Mouse (Mus musculus): ENCODE results near the gene Pin1rt1.

The Pin1rt1 gene

GRCm38 (mm10) chr2:104716279-104716678, at the start of gene Pin1rt1:
Gene Pin1rt1, minus strand, starts transcription at chr2:104716379.
- Histone ChIP-seq H3K9me3 (ENCODE audit: low read length) (no peaks in the 10 kb centered on the region), H3K27me3 (ENCODE audit: insufficient read depth, low read length) (peaks cover 6% of the 10 kb centered on the region), H3K4me3 (replicated peaks; ENCODE audit: low read length) (no peak within 1 kb of the TSS), H3K36me3 (ENCODE audit: insufficient read depth, low read length) (no peaks in the 10 kb centered on the region), H3K4me1 (replicated peaks; ENCODE audit: low read depth, low read length) (peaks cover 12% of the 10 kb centered on the region)
- TF ChIP-seq NANOG (IDR thresholded peaks at IDR 0.05; ENCODE audit: borderline replicate concordance, low read length) (no peak), CTCF (conservative IDR thresholded peaks at IDR 0.05; ENCODE audit: low read length) (no peak), POU5F1 (IDR thresholded peaks at IDR 0.05; ENCODE audit: borderline replicate concordance, low read length) (no peak)

GRCm38 (mm10) chr2:104764018-104764417, 47.8 kb upstream of the Pin1rt1 start:
- Histone ChIP-seq H3K27me3 (ENCODE audit: insufficient read depth, low read length) (no peaks in the 10 kb centered on the region), H3K4me1 (replicated peaks; ENCODE audit: low read depth, low read length) (peaks cover 4% of the 10 kb centered on the region; the same call in 1 of the 2 replicates), H3K4me3 (replicated peaks; ENCODE audit: low read length) (no peak overlapping the region), H3K9me3 (ENCODE audit: low read length) (no peaks in the 10 kb centered on the region), H3K36me3 (ENCODE audit: insufficient read depth, low read length) (peaks cover 47% of the 10 kb centered on the region)
- TF ChIP-seq CTCF (conservative IDR thresholded peaks at IDR 0.05; ENCODE audit: low read length) (no peak), NANOG (IDR thresholded peaks at IDR 0.05; ENCODE audit: borderline replicate concordance, low read length) (no peak), POU5F1 (IDR thresholded peaks at IDR 0.05; ENCODE audit: borderline replicate concordance, low read length) (no peak)

- Histone ChIP-seq H3K9me3 (ENCODE audit: low read length) (no peaks in the 10 kb centered on the region), H3K27me3 (ENCODE audit: insufficient read depth, low read length) (no peaks in the 10 kb centered on the region), H3K4me1 (replicated peaks; ENCODE audit: low read depth, low read length) (peaks cover 4% of the 10 kb centered on the region; the same call in 1 of the 2 replicates), H3K36me3 (ENCODE audit: insufficient read depth, low read length) (peaks cover 40% of the 10 kb centered on the region), H3K4me3 (replicated peaks; ENCODE audit: low read length) (no peak overlapping the region)
- TF ChIP-seq POU5F1 (IDR thresholded peaks at IDR 0.05; ENCODE audit: borderline replicate concordance, low read length) (no peak), CTCF (conservative IDR thresholded peaks at IDR 0.05; ENCODE audit: low read length) (no peak), NANOG (IDR thresholded peaks at IDR 0.05; ENCODE audit: borderline replicate concordance, low read length) (no peak)
Measured at GRCm38 (mm10) chr2:104763134-104763703, 47.0 kb upstream of the Pin1rt1 start.

GRCm38 (mm10) chr2:104750611-104751010, 34.4 kb upstream of the Pin1rt1 start:
- Histone ChIP-seq H3K9me3 (ENCODE audit: low read length) (no peaks in the 10 kb centered on the region), H3K36me3 (ENCODE audit: insufficient read depth, low read length) (peaks cover 4% of the 10 kb centered on the region; the same call in 1 of the 2 replicates), H3K4me3 (replicated peaks; ENCODE audit: low read length) (no peak overlapping the region), H3K27me3 (ENCODE audit: insufficient read depth, low read length) (no peaks in the 10 kb centered on the region), H3K4me1 (replicated peaks; ENCODE audit: low read depth, low read length) (peaks cover 10% of the 10 kb centered on the region)
- TF ChIP-seq CTCF (conservative IDR thresholded peaks at IDR 0.05; ENCODE audit: low read length) (peak; percentile 32), POU5F1 (IDR thresholded peaks at IDR 0.05; ENCODE audit: borderline replicate concordance, low read length) (no peak)

GRCm38 (mm10) chr2:104748652-104749183, 32.5 kb upstream of the Pin1rt1 start:
- H3K9me3 ChIP-seq (ENCODE audit: low read length) = no peaks in the 10 kb centered on the region
- peaks cover 4% of the 10 kb centered on the region; the same call in 1 of the 2 replicates for H3K36me3 ChIP-seq (ENCODE audit: insufficient read depth, low read length)
- no peaks in the 10 kb centered on the region for H3K27me3 ChIP-seq (ENCODE audit: insufficient read depth, low read length)
- TF ChIP-seq POU5F1 (IDR thresholded peaks at IDR 0.05; ENCODE audit: borderline replicate concordance, low read length) (no peak), CTCF (conservative IDR thresholded peaks at IDR 0.05; ENCODE audit: low read length) (no peak), NANOG (IDR thresholded peaks at IDR 0.05; ENCODE audit: borderline replicate concordance, low read length) (no peak)
- H3K4me1 ChIP-seq (replicated peaks; ENCODE audit: low read depth, low read length) = peaks cover 15% of the 10 kb centered on the region
- no peak overlapping the region for H3K4me3 ChIP-seq (replicated peaks; ENCODE audit: low read length)

- Histone ChIP-seq H3K9me3 (ENCODE audit: low read length) (no peaks in the 10 kb centered on the region), H3K4me1 (replicated peaks; ENCODE audit: low read depth, low read length) (peaks cover 32% of the 10 kb centered on the region), H3K27me3 (ENCODE audit: insufficient read depth, low read length) (peaks cover 7% of the 10 kb centered on the region), H3K4me3 (replicated peaks; ENCODE audit: low read length) (0 out of 2 replicates have a peak overlapping the region, but pooled peaks have one; percentile 32), H3K36me3 (ENCODE audit: insufficient read depth, low read length) (no peaks in the 10 kb centered on the region)
- TF ChIP-seq CTCF (conservative IDR thresholded peaks at IDR 0.05; ENCODE audit: low read length) (no peak), NANOG (IDR thresholded peaks at IDR 0.05; ENCODE audit: borderline replicate concordance, low read length) (no peak), POU5F1 (IDR thresholded peaks at IDR 0.05; ENCODE audit: borderline replicate concordance, low read length) (no peak)
Measured at GRCm38 (mm10) chr2:104746251-104746650, 30.1 kb upstream of the Pin1rt1 start.

GRCm38 (mm10) chr2:104743971-104744370, 27.8 kb upstream of the Pin1rt1 start:
- H3K4me3 ChIP-seq (replicated peaks; ENCODE audit: low read length) = no peak overlapping the region
- peaks cover 19% of the 10 kb centered on the region for H3K27me3 ChIP-seq (ENCODE audit: insufficient read depth, low read length)
- no peaks in the 10 kb centered on the region for H3K9me3 ChIP-seq (ENCODE audit: low read length)
- peaks cover 36% of the 10 kb centered on the region for H3K4me1 ChIP-seq (replicated peaks; ENCODE audit: low read depth, low read length)
- H3K36me3 ChIP-seq (ENCODE audit: insufficient read depth, low read length) = no peaks in the 10 kb centered on the region
- TF ChIP-seq NANOG (IDR thresholded peaks at IDR 0.05; ENCODE audit: borderline replicate concordance, low read length) (no peak), POU5F1 (IDR thresholded peaks at IDR 0.05; ENCODE audit: borderline replicate concordance, low read length) (no peak), CTCF (conservative IDR thresholded peaks at IDR 0.05; ENCODE audit: low read length) (no peak)

- H3K27me3 ChIP-seq (ENCODE audit: insufficient read depth, low read length) = peaks cover 19% of the 10 kb centered on the region
- TF ChIP-seq NANOG (IDR thresholded peaks at IDR 0.05; ENCODE audit: borderline replicate concordance, low read length) (no peak), POU5F1 (IDR thresholded peaks at IDR 0.05; ENCODE audit: borderline replicate concordance, low read length) (no peak), CTCF (conservative IDR thresholded peaks at IDR 0.05; ENCODE audit: low read length) (no peak)
- no peaks in the 10 kb centered on the region for H3K9me3 ChIP-seq (ENCODE audit: low read length)
Measured at GRCm38 (mm10) chr2:104743160-104743559, 27.0 kb upstream of the Pin1rt1 start.

GRCm38 (mm10) chr2:104742741-104743064, 26.5 kb upstream of the Pin1rt1 start, which contains the start of gene Depdc7:
Gene Depdc7, minus strand, starts transcription at chr2:104742878.
- TF ChIP-seq NANOG (IDR thresholded peaks at IDR 0.05; ENCODE audit: borderline replicate concordance, low read length) (no peak), POU5F1 (IDR thresholded peaks at IDR 0.05; ENCODE audit: borderline replicate concordance, low read length) (no peak), CTCF (conservative IDR thresholded peaks at IDR 0.05; ENCODE audit: low read length) (no peak)
- Histone ChIP-seq H3K9me3 (ENCODE audit: low read length) (no peaks in the 10 kb centered on the region), H3K4me3 (replicated peaks; ENCODE audit: low read length) (peak within 1 kb of the TSS; percentile 87), H3K36me3 (ENCODE audit: insufficient read depth, low read length) (no peaks in the 10 kb centered on the region), H3K27me3 (ENCODE audit: insufficient read depth, low read length) (peaks cover 19% of the 10 kb centered on the region), H3K4me1 (replicated peaks; ENCODE audit: low read depth, low read length) (peaks cover 36% of the 10 kb centered on the region)

More at GRCm38 (mm10) chr2:104743160-104743559, 27.0 kb upstream of the Pin1rt1 start:
- Histone ChIP-seq H3K4me3 (replicated peaks; ENCODE audit: low read length) (peak overlapping the region; percentile 87), H3K4me1 (replicated peaks; ENCODE audit: low read depth, low read length) (peaks cover 36% of the 10 kb centered on the region), H3K36me3 (ENCODE audit: insufficient read depth, low read length) (no peaks in the 10 kb centered on the region)

All from E14TG2a.4 (cell line).